Mouse (Mus musculus) kidney, postnatal 0 days (tissue): ENCODE results near the gene Phb. TPM values are rescaled to one million over a fixed set of nuclear protein-coding genes. Genes with fewer than 3 reads are reported as not detected.

Source experiments
- ATAC-seq: fragments of 200-750 bp; cut with Nextera tagmentation; replicated peaks from 2 replicates; pipeline ENCODE4 v1.8.0; 2017; ENCODE audit warnings: low read depth, moderate number of reproducible peaks, moderate TSS enrichment, moderate library complexity; ENCODE audit not compliant: low FRiP score
- DNase-seq: peaks from one replicate; pipeline ENCODE4 v3.0.0-alpha.2; 2016; ENCODE audit warnings: low spot score
- H3K27ac ChIP-seq: fragments of 300-500 bp; sonication (generic); 2 replicates; pipeline ENCODE4 v1.5.1; 2014; ENCODE audit warnings: mild to moderate bottlenecking
- H3K27me3 ChIP-seq: fragments of 300-500 bp; sonication (generic); 2 replicates; pipeline ENCODE4 v1.6.1; 2014; ENCODE audit warnings: low read length, mixed read lengths; ENCODE audit not compliant: insufficient read depth
- H3K36me3 ChIP-seq: fragments of 300-500 bp; sonication (generic); 2 replicates; pipeline ENCODE4 v1.6.1; 2014; ENCODE audit warnings: low read length, mixed read lengths; ENCODE audit not compliant: insufficient read depth
- H3K4me1 ChIP-seq: fragments of 300-500 bp; sonication (generic); replicated peaks from 2 replicates; pipeline ENCODE4 v1.6.1; 2014; ENCODE audit warnings: antibody characterized with exemption, low read length, mixed read lengths; ENCODE audit not compliant: insufficient read depth
- H3K4me2 ChIP-seq: fragments of 300-500 bp; sonication (generic); 2 replicates; pipeline ENCODE4 v1.6.1; 2014; ENCODE audit warnings: mild to moderate bottlenecking, low read length, moderate library complexity, mixed read lengths
- H3K4me3 ChIP-seq: fragments of 300-500 bp; sonication (generic); replicated peaks from 2 replicates; pipeline ENCODE4 v1.5.1; 2014; ENCODE audit warnings: low read depth, low read length
- H3K9ac ChIP-seq: fragments of 300-500 bp; sonication (generic); 2 replicates; pipeline ENCODE4 v1.6.1; 2014; ENCODE audit warnings: low read depth, low read length
- H3K9me3 ChIP-seq: fragments of 300-500 bp; sonication (generic); replicated peaks from 2 replicates; pipeline ENCODE4 v1.6.1; 2016; ENCODE audit warnings: low read length, inconsistent platforms, mixed read lengths
- CTCF ChIP-seq: IDR thresholded peaks from 2 replicates; pipeline ENCODE4 v1.5.1; 2016; ENCODE audit warnings: antibody characterized with exemption, low read depth, mild to moderate bottlenecking, moderate library complexity
- WGBS: fragments of 180-500 bp; shearing (Covaris S2); extraction: QIAGEN DNeasy Blood & Tissue Kit; methylation state at CpG from one replicate; pipeline ENCODE4 v1.1.7; 2014; 5-methylcytosine and 5-hydroxymethylcytosine counted together
- polyA plus RNA-seq: library from polyadenylated mRNA; unstranded; fragments of >200 nt; fragmentation: Nextera tagmentation; extraction: Ambion mirVana; gene quantifications from 2 replicates; pipeline ENCODE4 v1.2.1, GENCODE M21; 2015

Phb gene
- polyA plus RNA-seq, 1 experiment from 2014 or later = 318 TPM

GRCm38 (mm10) chr11:95642534-95643280 is 24.1 kb upstream of the Phb start:
- no peak for TF ChIP-seq CTCF
- peaks cover 10% of the 10 kb centered on the region; the same call in 1 of the 2 replicates for H3K4me1 ChIP-seq
- no peak overlapping the region for H3K9ac ChIP-seq
- no peak overlapping the region for H3K4me2 ChIP-seq
- ATAC-seq (no peak), DNase-seq (no peak)
- no peak overlapping the region for H3K27ac ChIP-seq
- no peak overlapping the region for H3K4me3 ChIP-seq
- H3K27me3 ChIP-seq = 0 out of 2 replicates have a peak, but pooled peaks cover 2% of the 10 kb centered on the region
- WGBS = 34% methylated on average over 12 of the region's 12 CpGs
- no peaks in the 10 kb centered on the region for H3K9me3 ChIP-seq
- no peaks in the 10 kb centered on the region for H3K36me3 ChIP-seq

GRCm38 (mm10) chr11:95643856-95644255 is 22.9 kb upstream of the Phb start:
- H3K27ac ChIP-seq = no peak overlapping the region
- 0 out of 2 replicates have a peak, but pooled peaks cover 2% of the 10 kb centered on the region for H3K27me3 ChIP-seq
- DNase-seq (no peak), ATAC-seq (no peak)
- H3K9me3 ChIP-seq = no peaks in the 10 kb centered on the region
- H3K36me3 ChIP-seq = no peaks in the 10 kb centered on the region
- WGBS = 38% methylated on average over 5 of the region's 5 CpGs
- no peak overlapping the region for H3K4me2 ChIP-seq
- H3K9ac ChIP-seq = no peak overlapping the region
- no peak overlapping the region for H3K4me3 ChIP-seq
- peaks cover 10% of the 10 kb centered on the region; the same call in 1 of the 2 replicates for H3K4me1 ChIP-seq
- TF ChIP-seq CTCF = no peak

GRCm38 (mm10) chr11:95644381-95644780 is 22.4 kb upstream of the Phb start:
- Histone ChIP-seq H3K9me3 (no peaks in the 10 kb centered on the region), H3K27ac (no peak overlapping the region), H3K4me1 (peaks cover 10% of the 10 kb centered on the region; the same call in 1 of the 2 replicates), H3K4me3 (no peak overlapping the region), H3K27me3 (0 out of 2 replicates have a peak, but pooled peaks cover 2% of the 10 kb centered on the region), H3K36me3 (no peaks in the 10 kb centered on the region), H3K9ac (no peak overlapping the region), H3K4me2 (no peak overlapping the region)
- no peak for ATAC-seq
- 68% methylated on average over 7 of the region's 7 CpGs for WGBS
- DNase-seq = no peak
- TF ChIP-seq CTCF = no peak

GRCm38 (mm10) chr11:95645397-95646153 is 21.2 kb upstream of the Phb start:
- H3K4me1 ChIP-seq = peaks cover 10% of the 10 kb centered on the region; the same call in 1 of the 2 replicates
- 0 out of 2 replicates have a peak, but pooled peaks cover 2% of the 10 kb centered on the region for H3K27me3 ChIP-seq
- TF ChIP-seq CTCF = no peak
- H3K36me3 ChIP-seq = no peaks in the 10 kb centered on the region
- no peak overlapping the region; the same call in 1 of the 2 replicates for H3K4me3 ChIP-seq
- peak overlapping the region; percentile 37 for H3K4me2 ChIP-seq
- WGBS = 5% methylated on average over 36 of the region's 36 CpGs
- no peaks in the 10 kb centered on the region for H3K9me3 ChIP-seq
- DNase-seq = peak; percentile 50
- H3K9ac ChIP-seq = no peak overlapping the region
- no peak overlapping the region for H3K27ac ChIP-seq
- ATAC-seq = no peak; the same call in 1 of the 2 replicates

GRCm38 (mm10) chr11:95646154-95646490 is 20.6 kb upstream of the Phb start:
- 48% methylated on average over 3 of the region's 3 CpGs for WGBS
- Histone ChIP-seq H3K27ac (no peak overlapping the region), H3K4me2 (no peak overlapping the region), H3K36me3 (no peaks in the 10 kb centered on the region), H3K4me1 (peaks cover 10% of the 10 kb centered on the region; the same call in 1 of the 2 replicates), H3K4me3 (no peak overlapping the region), H3K27me3 (0 out of 2 replicates have a peak, but pooled peaks cover 2% of the 10 kb centered on the region), H3K9me3 (no peaks in the 10 kb centered on the region), H3K9ac (no peak overlapping the region)
- ATAC-seq (no peak), DNase-seq (no peak)
- TF ChIP-seq CTCF = no peak

- WGBS = 47% methylated on average over 3 of the region's 3 CpGs
- Histone ChIP-seq H3K27me3 (0 out of 2 replicates have a peak, but pooled peaks cover 2% of the 10 kb centered on the region), H3K9ac (no peak overlapping the region), H3K4me3 (no peak overlapping the region), H3K4me2 (no peak overlapping the region), H3K27ac (no peak overlapping the region), H3K36me3 (no peaks in the 10 kb centered on the region), H3K9me3 (no peaks in the 10 kb centered on the region), H3K4me1 (peaks cover 10% of the 10 kb centered on the region; the same call in 1 of the 2 replicates)
- no peak for TF ChIP-seq CTCF
- ATAC-seq (no peak), DNase-seq (no peak)
Measured at GRCm38 (mm10) chr11:95647791-95648190, 19.0 kb upstream of the Phb start.
